Mouse (Mus musculus) liver, embryonic 14.5 days (tissue): ENCODE measurements around the gene Vmn2r42.
"Not testable (repeated sequence)": the region's sequence is repeated elsewhere in the genome, so short reads cannot be mapped to it uniquely, and the experiment has no call there.

Experiments used
- CTCF ChIP-seq: IDR thresholded peaks from 2 replicates; pipeline ENCODE4 v1.5.1; 2016; ENCODE audit warnings: antibody characterized with exemption, low read depth, control low read depth
- EP300 ChIP-seq: IDR thresholded peaks from 2 replicates; pipeline ENCODE4 v1.6.1; 2016; ENCODE audit warnings: antibody characterized with exemption, low read depth

- not testable (repeated sequence) for TF ChIP-seq EP300, CTCF
Observed at GRCm38 (mm10) chr7:8200220-8200619, at the start of gene Vmn2r42.
